Mouse (Mus musculus) mature B cell (primary cell): ENCODE measurements around the gene Tmem200a.

Source experiments
- in situ Hi-C: fragments of 300-500 bp; cut with MboI; formaldehyde crosslinking; loops from 2 replicates; pipeline ENCODE4 v1.14.3; 2019

The Tmem200a gene

GRCm38 (mm10) chr10:25884512-25884911, 194.3 kb downstream of the Tmem200a start:
- in situ Hi-C loops: no loop called here

- in situ Hi-C loops: no loop called here
Observed at GRCm38 (mm10) chr10:25877731-25878130, 201.1 kb downstream of the Tmem200a start.

- in situ Hi-C loops: no loop called here
Observed at GRCm38 (mm10) chr10:25876809-25877208, 202.0 kb downstream of the Tmem200a start.

GRCm38 (mm10) chr10:25868739-25869138, 210.1 kb downstream of the Tmem200a start:
- in situ Hi-C loops: no loop called here
